Mouse (Mus musculus): ENCODE data around the gene Cox8b. TPM values are rescaled to one million over a fixed set of nuclear protein-coding genes. Genes with fewer than 3 reads are reported as not detected.

Cox8b gene
- not detected in 2 replicates for total RNA-seq (2012; rRNA removed)
- total RNA-seq (2014; rRNA removed): not detected in 2 replicates
- polyA plus RNA-seq (2012; ENCODE audit: insufficient read length, low read depth): not detected in 2 replicates

GRCm38 (mm10) chr7:140900220-140900619, at the start of gene Cox8b:
TSS of gene Cox8b (minus strand) at chr7:140900446.
- in situ Hi-C loops (cut with MboI; ENCODE audit: low pct_ligation_motif_present, low pct_unique_long_range_greater_than_20kb, low sequenced_read_pairs): loop anchor here (5.0 kb wide), 1 partner anchor 58 kb away; no protein-coding TSS in a partner anchor
- Histone ChIP-seq H3K4me1 (ENCODE audit: control insufficient read depth in 1 of 2, insufficient read depth in 2 of 2) (no peaks in the 10 kb centered on the region), H3K4me3 (replicated peaks in 1 of 3; ENCODE audit: low read depth in 2 of 3, low read length in 2 of 3, poor library complexity in 1 of 3) (no peak within 1 kb of the TSS), H3K9ac (ENCODE audit: insufficient read depth, low read depth) (no peak within 1 kb of the TSS), H3K27ac (ENCODE audit: insufficient read depth, low read depth) (no peak within 1 kb of the TSS), H3K79me2 (replicated peaks; ENCODE audit: control insufficient read depth, extremely low read depth, insufficient read depth, poor library complexity, severe bottlenecking) (no peaks in the 10 kb centered on the region), H3K27me3 (replicated peaks) (no peaks in the 10 kb centered on the region), H3K9me3 (replicated peaks; ENCODE audit: low read length) (no peaks in the 10 kb centered on the region), H3K4me2 (ENCODE audit: insufficient read depth, low read depth, poor library complexity, severe bottlenecking) (no peak within 1 kb of the TSS), H3K36me3 (replicated peaks in 1 of 2; ENCODE audit: control insufficient read depth in 1 of 2, insufficient read depth in 1 of 2, low read length in 1 of 2) (peaks cover 27 to 59% of the 10 kb centered on the region in 2 experiments)
- TF ChIP-seq JUND (conservative IDR thresholded peaks at IDR 0.05; ENCODE audit: low read depth, low read length): no peak
- TF ChIP-seq JUN (IDR thresholded peaks at IDR 0.05; ENCODE audit: insufficient read depth, low read depth, low read length): no peak
- no peak for TF ChIP-seq MAX (IDR thresholded peaks at IDR 0.05; ENCODE audit: low read length)
- TF ChIP-seq RAD21 (IDR thresholded peaks at IDR 0.05; ENCODE audit: low read depth, low read length): no peak
- dilution Hi-C loops (cut with MboI; ENCODE audit: extremely low pct_ligation_motif_present, extremely low pct_unique_long_range_greater_than_20kb, low sequenced_read_pairs): no loop called here
- no peak for DNase-seq (ENCODE audit: extremely low read depth)

DNA sequence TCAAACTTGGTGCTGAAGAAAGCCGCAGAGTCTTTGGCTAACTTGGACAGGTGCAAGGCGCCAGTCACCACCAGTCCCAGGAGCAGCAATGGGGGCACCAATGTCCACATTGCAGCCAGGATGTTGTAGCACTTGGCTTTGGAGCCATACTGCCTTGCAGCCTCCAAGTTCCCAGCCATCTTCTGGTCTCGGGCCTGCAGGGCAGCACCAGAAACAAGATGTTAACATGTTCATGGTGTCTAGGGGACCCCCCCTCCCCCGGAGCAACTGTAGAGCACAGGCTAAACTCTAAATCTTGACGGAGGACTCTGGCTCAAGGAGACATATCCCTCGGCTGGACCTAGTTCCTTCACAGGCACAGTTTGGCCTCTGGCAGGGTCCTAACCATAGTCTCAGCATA, 49.0 kb upstream of the Cox8b start:
- dilution Hi-C loops (cut with MboI; ENCODE audit: extremely low pct_ligation_motif_present, extremely low pct_unique_long_range_greater_than_20kb, low sequenced_read_pairs): no loop called here
- no peak overlapping the region for H3K4me3 ChIP-seq (replicated peaks in 1 of 3; ENCODE audit: low read depth in 2 of 3, low read length in 2 of 3, poor library complexity in 1 of 3)
- H3K4me2 ChIP-seq (ENCODE audit: insufficient read depth, low read depth, poor library complexity, severe bottlenecking): no peak overlapping the region
- no peaks in the 10 kb centered on the region for H3K9me3 ChIP-seq (replicated peaks; ENCODE audit: low read length)
- H3K27me3 ChIP-seq (replicated peaks): no peaks in the 10 kb centered on the region
- no peak for DNase-seq (ENCODE audit: extremely low read depth)
- in situ Hi-C loops (cut with MboI; ENCODE audit: low pct_ligation_motif_present, low pct_unique_long_range_greater_than_20kb, low sequenced_read_pairs): loop anchor here (5.0 kb wide), 1 partner anchor 37 kb away; no protein-coding TSS in a partner anchor
- H3K9ac ChIP-seq (ENCODE audit: insufficient read depth, low read depth): no peak overlapping the region
- peaks cover 29 to 93% of the 10 kb centered on the region in 2 experiments for H3K36me3 ChIP-seq (replicated peaks in 1 of 2; ENCODE audit: control insufficient read depth in 1 of 2, insufficient read depth in 1 of 2, low read length in 1 of 2)
- peaks cover 3 to 50% of the 10 kb centered on the region in 2 experiments; a peak in 3 of 4 replicates for H3K4me1 ChIP-seq (ENCODE audit: control insufficient read depth in 1 of 2, insufficient read depth in 2 of 2)
- no peak for TF ChIP-seq UBTF (IDR thresholded peaks at IDR 0.05; ENCODE audit: low read depth, low read length)
- TF ChIP-seq IRF4 (IDR thresholded peaks at IDR 0.05; ENCODE audit: low read depth, low read length): no peak
- no peak for TF ChIP-seq GABPA (IDR thresholded peaks at IDR 0.05; ENCODE audit: insufficient replicate concordance, low read depth, low read length)
- H3K79me2 ChIP-seq (replicated peaks; ENCODE audit: control insufficient read depth, extremely low read depth, insufficient read depth, poor library complexity, severe bottlenecking): peaks cover 5% of the 10 kb centered on the region; the same call in 1 of the 2 replicates
- H3K27ac ChIP-seq (ENCODE audit: insufficient read depth, low read depth): no peak overlapping the region

- dilution Hi-C loops (cut with MboI; ENCODE audit: extremely low pct_ligation_motif_present, extremely low pct_unique_long_range_greater_than_20kb, low sequenced_read_pairs) (no loop called here), in situ Hi-C loops (cut with MboI; ENCODE audit: low pct_ligation_motif_present, low pct_unique_long_range_greater_than_20kb, low sequenced_read_pairs) (loop anchor here (5.0 kb wide), 1 partner anchor 36 kb away; no protein-coding TSS in a partner anchor)
- DNase-seq (ENCODE audit: extremely low read depth): no peak
- H3K36me3 ChIP-seq (replicated peaks in 1 of 2; ENCODE audit: control insufficient read depth in 1 of 2, insufficient read depth in 1 of 2, low read length in 1 of 2): peaks cover 29 to 86% of the 10 kb centered on the region in 2 experiments
- no peak overlapping the region for H3K9ac ChIP-seq (ENCODE audit: insufficient read depth, low read depth)
- no peak overlapping the region for H3K27ac ChIP-seq (ENCODE audit: insufficient read depth, low read depth)
- no peaks in the 10 kb centered on the region for H3K27me3 ChIP-seq (replicated peaks)
- H3K9me3 ChIP-seq (replicated peaks; ENCODE audit: low read length): no peaks in the 10 kb centered on the region
- no peak overlapping the region for H3K4me2 ChIP-seq (ENCODE audit: insufficient read depth, low read depth, poor library complexity, severe bottlenecking)
- no peak overlapping the region for H3K4me3 ChIP-seq (replicated peaks in 1 of 3; ENCODE audit: low read depth in 2 of 3, low read length in 2 of 3, poor library complexity in 1 of 3)
- peaks cover 0 to 50% of the 10 kb centered on the region in 2 experiments; a peak in 3 of 4 replicates for H3K4me1 ChIP-seq (ENCODE audit: control insufficient read depth in 1 of 2, insufficient read depth in 2 of 2)
- TF ChIP-seq EP300 (IDR thresholded peaks at IDR 0.05; ENCODE audit: low read length): no peak
- TF ChIP-seq NELFE (IDR thresholded peaks at IDR 0.05; ENCODE audit: low read depth, low read length): no peak
- no peak for TF ChIP-seq POLR2A (IDR thresholded peaks at IDR 0.05; ENCODE audit: low read depth, low read length)
- TF ChIP-seq CHD2 (IDR thresholded peaks at IDR 0.05; ENCODE audit: low read length): no peak
- TF ChIP-seq IRF4 (IDR thresholded peaks at IDR 0.05; ENCODE audit: low read depth, low read length): no peak
- no peak for TF ChIP-seq JUN (IDR thresholded peaks at IDR 0.05; ENCODE audit: insufficient read depth, low read depth, low read length)
- no peak for TF ChIP-seq MXI1 (IDR thresholded peaks at IDR 0.05; ENCODE audit: low read depth, low read length)
- TF ChIP-seq SIN3A (IDR thresholded peaks at IDR 0.05; ENCODE audit: low read length): no peak
- no peak for TF ChIP-seq MAFK (IDR thresholded peaks at IDR 0.05; ENCODE audit: insufficient replicate concordance, low read length)
- no peak for TF ChIP-seq ELF1 (IDR thresholded peaks at IDR 0.05; ENCODE audit: low read depth, low read length)
- TF ChIP-seq NRF1 (IDR thresholded peaks at IDR 0.05; ENCODE audit: low read depth, low read length): no peak
- TF ChIP-seq MAZ (IDR thresholded peaks at IDR 0.05; ENCODE audit: low read depth, low read length): no peak
- no peak for TF ChIP-seq SMC3 (IDR thresholded peaks at IDR 0.05; ENCODE audit: low read depth, low read length)
- no peaks in the 10 kb centered on the region; the same call in 1 of the 2 replicates for H3K79me2 ChIP-seq (replicated peaks; ENCODE audit: control insufficient read depth, extremely low read depth, insufficient read depth, poor library complexity, severe bottlenecking)
Observed at GRCm38 (mm10) chr7:140948161-140948560, 47.9 kb upstream of the Cox8b start.

Data from CH12.LX (cell line).